Mouse (Mus musculus) forebrain, postnatal 0 days (tissue): ENCODE data around the gene Hoxc12. TPM values are rescaled to one million over a fixed set of nuclear protein-coding genes. Genes with fewer than 3 reads are reported as not detected.

Source experiments
- ATAC-seq: fragments of 200-750 bp; cut with Nextera tagmentation; 2 replicates; pipeline ENCODE4 v1.8.0; 2017; ENCODE audit warnings: mild to moderate bottlenecking, moderate library complexity
- DNase-seq: peaks from one replicate; pipeline ENCODE4 v3.0.0-alpha.2; 2015
- H3K27ac ChIP-seq: fragments of 300-500 bp; sonication (generic); 2 replicates; pipeline ENCODE4 v1.5.1; 2014; ENCODE audit warnings: low read depth, mild to moderate bottlenecking, antibody characterized with exemption, low read length, moderate library complexity, mixed read lengths
- H3K27me3 ChIP-seq: fragments of 300-500 bp; sonication (generic); 2 replicates; pipeline ENCODE4 v1.6.1; 2014; ENCODE audit warnings: mild to moderate bottlenecking, low read length, mixed read lengths; ENCODE audit not compliant: insufficient read depth
- H3K36me3 ChIP-seq: fragments of 300-500 bp; sonication (generic); 2 replicates; pipeline ENCODE4 v1.6.1; 2014; ENCODE audit warnings: mild to moderate bottlenecking, moderate library complexity; ENCODE audit not compliant: insufficient read depth
- H3K4me1 ChIP-seq: fragments of 300-500 bp; sonication (generic); 2 replicates; pipeline ENCODE4 v1.6.1; 2014; ENCODE audit warnings: antibody characterized with exemption; ENCODE audit not compliant: insufficient read depth
- H3K4me2 ChIP-seq: fragments of 300-500 bp; sonication (generic); 2 replicates; pipeline ENCODE4 v1.6.1; 2014; ENCODE audit warnings: low read depth, mild to moderate bottlenecking, moderate library complexity
- H3K4me3 ChIP-seq: fragments of 300-500 bp; sonication (generic); 2 replicates; pipeline ENCODE4 v1.5.1; 2014; ENCODE audit warnings: low read depth, low read length, mixed read lengths
- H3K9ac ChIP-seq: fragments of 300-500 bp; sonication (generic); 2 replicates; pipeline ENCODE4 v1.6.1; 2014; ENCODE audit warnings: mild to moderate bottlenecking
- H3K9me3 ChIP-seq: fragments of 300-500 bp; sonication (generic); 2 replicates; pipeline ENCODE4 v1.6.1; 2016; ENCODE audit warnings: low read length
- CTCF ChIP-seq: sonication (generic); IDR thresholded peaks from 2 replicates; pipeline ENCODE4 v1.5.1; 2016; ENCODE audit warnings: antibody characterized with exemption, control low read depth, low read depth
- WGBS: fragments of 180-500 bp; shearing (Covaris S2); extraction: QIAGEN DNeasy Blood & Tissue Kit; methylation state at CpG from one replicate; pipeline ENCODE4 v1.1.7; 2014; 5-methylcytosine and 5-hydroxymethylcytosine counted together
- polyA plus RNA-seq: library from polyadenylated mRNA; unstranded; fragments of >200 nt; fragmentation: Nextera tagmentation; extraction: Ambion mirVana; gene quantifications from 2 replicates; pipeline ENCODE4 v1.2.1, GENCODE M21; 2015
- total RNA-seq: library from RNA; depleted of rRNA; stranded (reverse); fragments of >200 nt; gene quantifications from 2 replicates; pipeline ENCODE4 v1.2.3, GENCODE M21; 2014; rRNA removed

Hoxc12 gene
- total RNA-seq (not detected in 2 replicates), polyA plus RNA-seq (not detected in 2 replicates)

DNA sequence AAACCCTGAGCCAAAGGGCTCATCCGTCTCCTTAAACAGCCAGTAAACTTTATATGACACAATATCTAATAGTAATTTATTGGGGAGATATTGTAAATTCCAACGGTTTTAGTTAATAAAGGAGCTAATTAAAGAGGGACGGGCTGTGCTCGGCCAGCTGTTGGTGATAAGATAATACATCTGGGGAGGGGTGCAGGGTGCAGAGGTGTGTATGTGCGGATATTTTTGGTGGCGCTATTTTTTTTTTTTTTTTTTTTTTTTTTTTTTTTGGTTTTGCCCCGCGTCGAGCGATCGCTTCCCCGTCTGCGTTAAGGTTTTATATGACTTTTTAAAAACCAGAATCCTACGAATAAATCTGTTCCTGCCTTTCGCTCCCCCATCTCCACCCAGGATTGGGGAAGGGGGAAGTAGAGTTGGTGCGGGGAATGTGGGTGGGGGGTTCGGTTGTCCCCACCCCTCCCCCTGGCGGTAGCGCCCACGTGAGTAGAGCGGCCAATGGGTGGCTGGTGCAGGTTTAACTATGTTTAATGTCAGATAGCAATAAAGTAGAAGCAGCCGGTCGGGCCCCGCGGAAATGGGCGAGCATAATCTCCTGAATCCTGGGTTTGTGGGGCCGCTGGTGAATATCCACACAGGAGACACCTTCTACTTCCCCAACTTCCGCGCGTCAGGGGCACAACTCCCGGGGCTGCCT is at the start of gene Hoxc12:
TSS of gene Hoxc12 (plus strand) at position 479 of the 694 bp plus-strand sequence.
- peaks cover 98% of the 10 kb centered on the region for H3K27me3 ChIP-seq
- H3K4me1 ChIP-seq: no peaks in the 10 kb centered on the region
- no peak for DNase-seq
- no peak for ATAC-seq
- H3K9ac ChIP-seq: no peak within 1 kb of the TSS
- no peak within 1 kb of the TSS for H3K27ac ChIP-seq
- H3K9me3 ChIP-seq: no peaks in the 10 kb centered on the region
- H3K36me3 ChIP-seq: no peaks in the 10 kb centered on the region
- WGBS: 3% methylated on average over 31 of the region's 31 CpGs
- TF ChIP-seq CTCF: no peak
- no peak within 1 kb of the TSS for H3K4me2 ChIP-seq
- no peak within 1 kb of the TSS for H3K4me3 ChIP-seq

DNA sequence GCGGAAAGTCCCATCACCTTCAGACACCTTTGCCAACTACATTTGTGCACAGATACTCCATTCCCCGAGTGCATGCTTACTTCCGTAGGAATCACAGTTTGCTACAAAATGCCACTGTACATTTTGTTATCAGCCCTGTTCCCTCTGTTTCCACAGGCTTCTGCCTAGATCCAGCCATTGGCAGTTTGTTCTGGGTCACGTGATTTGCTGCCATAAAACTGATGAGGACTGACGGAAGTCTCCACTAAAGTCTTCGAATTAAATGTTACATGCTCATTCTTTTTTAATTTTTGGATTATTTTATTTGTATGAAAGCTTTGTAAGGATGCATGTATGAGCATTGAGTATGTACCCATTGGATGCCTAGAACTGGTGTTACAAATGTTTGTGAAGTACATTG is 41.4 kb upstream of the Hoxc12 start:
- 85% methylated on average over 6 of the region's 6 CpGs for WGBS
- Histone ChIP-seq H3K4me2 (no peak overlapping the region), H3K9ac (no peak overlapping the region), H3K27me3 (peaks cover 17% of the 10 kb centered on the region), H3K9me3 (no peaks in the 10 kb centered on the region), H3K27ac (no peak overlapping the region), H3K4me3 (no peak overlapping the region), H3K36me3 (no peaks in the 10 kb centered on the region), H3K4me1 (no peaks in the 10 kb centered on the region)
- DNase-seq (no peak), ATAC-seq (no peak)
- no peak for TF ChIP-seq CTCF

DNA sequence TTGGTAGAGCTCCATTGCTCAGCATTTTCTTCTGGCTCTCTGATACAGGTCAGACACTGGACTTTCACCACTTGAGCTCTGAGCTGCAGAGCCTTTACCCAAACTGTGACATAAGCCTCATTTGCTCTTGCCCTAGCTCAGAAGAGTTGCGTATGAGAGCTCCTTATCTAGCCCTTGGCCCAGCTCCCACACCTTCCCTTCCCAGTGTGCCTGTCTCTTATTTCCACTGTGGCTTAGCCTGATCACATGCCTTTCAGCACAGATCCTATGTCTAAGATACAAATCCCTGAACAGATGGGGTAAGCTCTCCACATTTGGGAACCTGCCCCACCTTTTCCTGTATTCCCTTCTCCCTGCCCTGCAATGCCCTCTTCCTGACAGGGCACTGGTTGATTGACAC is 31.6 kb upstream of the Hoxc12 start:
- no peak for TF ChIP-seq CTCF
- no peak overlapping the region for H3K4me2 ChIP-seq
- H3K4me1 ChIP-seq: no peaks in the 10 kb centered on the region
- 68% methylated on average over 1 of the region's 1 CpGs for WGBS
- no peak overlapping the region for H3K4me3 ChIP-seq
- ATAC-seq (no peak), DNase-seq (no peak)
- H3K9ac ChIP-seq: no peak overlapping the region
- H3K27ac ChIP-seq: no peak overlapping the region
- no peaks in the 10 kb centered on the region for H3K9me3 ChIP-seq
- no peaks in the 10 kb centered on the region for H3K36me3 ChIP-seq
- peaks cover 79% of the 10 kb centered on the region for H3K27me3 ChIP-seq

DNA sequence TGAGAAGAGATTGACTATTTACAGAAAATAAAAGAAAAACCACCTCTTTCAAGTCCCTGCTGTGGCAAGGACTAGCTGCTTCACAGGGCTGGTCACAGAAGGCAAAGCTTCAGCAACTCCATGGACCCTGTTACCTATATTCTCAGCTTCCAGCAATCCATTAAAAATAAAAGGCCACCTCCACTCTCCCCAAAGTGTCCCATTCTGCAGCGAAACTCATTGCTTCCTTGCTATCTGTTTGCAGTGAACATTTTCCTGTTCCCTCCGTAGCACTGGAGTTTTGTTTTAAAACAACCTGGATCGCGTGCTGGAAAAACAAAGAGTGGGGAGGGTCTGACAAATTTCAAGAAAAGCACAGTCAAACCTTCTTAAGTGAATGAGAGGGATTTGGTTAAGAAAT is 27.0 kb upstream of the Hoxc12 start:
- H3K9me3 ChIP-seq: no peaks in the 10 kb centered on the region
- H3K9ac ChIP-seq: no peak overlapping the region
- no peak for TF ChIP-seq CTCF
- no peaks in the 10 kb centered on the region for H3K36me3 ChIP-seq
- 1% methylated on average over 4 of the region's 4 CpGs for WGBS
- H3K4me1 ChIP-seq: no peaks in the 10 kb centered on the region
- no peak overlapping the region for H3K4me2 ChIP-seq
- ATAC-seq (no peak), DNase-seq (no peak)
- peaks cover 93% of the 10 kb centered on the region for H3K27me3 ChIP-seq
- no peak overlapping the region for H3K4me3 ChIP-seq
- no peak overlapping the region for H3K27ac ChIP-seq

DNA sequence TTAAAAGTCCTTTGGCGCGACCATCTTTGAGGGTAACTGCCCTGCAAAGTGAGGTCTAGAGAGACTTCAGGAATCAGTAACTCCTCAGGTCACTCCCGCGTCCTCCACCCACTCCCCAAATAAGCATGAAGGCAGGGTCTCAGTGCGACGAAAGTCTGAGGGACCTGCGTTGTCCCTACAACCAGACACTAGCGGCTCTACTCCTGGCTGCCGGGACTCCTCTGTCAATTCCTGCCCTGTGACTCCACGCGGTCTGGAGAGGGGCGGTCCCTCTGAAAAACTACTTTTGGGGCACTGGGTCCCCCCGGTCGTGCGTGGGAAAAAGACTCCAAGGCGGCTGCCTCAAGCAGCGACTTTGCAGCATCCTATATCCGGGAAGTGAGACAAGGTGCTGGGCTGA is 26.5 kb upstream of the Hoxc12 start:
- TF ChIP-seq CTCF: no peak
- no peak overlapping the region for H3K4me3 ChIP-seq
- no peak overlapping the region for H3K9ac ChIP-seq
- 3% methylated on average over 18 of the region's 18 CpGs for WGBS
- no peak overlapping the region for H3K27ac ChIP-seq
- no peak for ATAC-seq
- H3K36me3 ChIP-seq: no peaks in the 10 kb centered on the region
- H3K4me2 ChIP-seq: no peak overlapping the region
- H3K4me1 ChIP-seq: no peaks in the 10 kb centered on the region
- H3K27me3 ChIP-seq: peaks cover 93% of the 10 kb centered on the region
- H3K9me3 ChIP-seq: no peaks in the 10 kb centered on the region
- DNase-seq: no peak

DNA sequence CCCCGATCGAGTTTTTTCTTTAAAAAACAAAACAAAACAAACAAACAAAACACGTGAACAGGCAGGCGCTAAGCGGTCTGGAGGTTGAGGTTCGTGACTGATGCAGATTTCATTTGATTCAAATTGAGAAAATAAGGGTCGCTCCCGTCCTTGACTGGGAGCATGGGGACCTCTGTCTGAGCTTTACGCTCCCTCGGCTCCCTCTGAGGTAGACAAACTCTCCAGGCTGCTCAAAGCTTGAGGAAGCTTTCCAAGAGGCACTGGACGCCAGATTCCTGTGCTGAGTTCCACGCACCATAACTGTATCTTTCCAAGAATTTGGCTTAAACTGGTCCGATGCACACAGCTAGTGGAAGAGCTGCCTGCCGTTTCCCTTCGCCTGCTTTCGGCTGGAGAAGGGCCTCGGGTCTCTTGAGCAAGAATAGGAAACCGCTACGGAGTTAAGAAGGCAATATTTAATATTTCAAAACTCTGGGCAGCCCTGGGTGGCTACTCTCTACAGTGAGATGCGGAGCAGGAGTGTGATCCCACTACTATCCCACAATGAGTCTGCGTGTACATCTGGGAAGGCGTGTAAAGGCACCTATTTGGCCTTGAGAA is 26.0 kb upstream of the Hoxc12 start:
- no peak overlapping the region for H3K4me2 ChIP-seq
- no peak overlapping the region for H3K4me3 ChIP-seq
- no peak overlapping the region for H3K9ac ChIP-seq
- H3K27ac ChIP-seq: no peak overlapping the region
- no peak for DNase-seq
- no peaks in the 10 kb centered on the region for H3K36me3 ChIP-seq
- WGBS: 2% methylated on average over 22 of the region's 22 CpGs
- no peak for TF ChIP-seq CTCF
- no peaks in the 10 kb centered on the region for H3K4me1 ChIP-seq
- H3K27me3 ChIP-seq: peaks cover 91% of the 10 kb centered on the region
- H3K9me3 ChIP-seq: no peaks in the 10 kb centered on the region
- no peak for ATAC-seq

DNA sequence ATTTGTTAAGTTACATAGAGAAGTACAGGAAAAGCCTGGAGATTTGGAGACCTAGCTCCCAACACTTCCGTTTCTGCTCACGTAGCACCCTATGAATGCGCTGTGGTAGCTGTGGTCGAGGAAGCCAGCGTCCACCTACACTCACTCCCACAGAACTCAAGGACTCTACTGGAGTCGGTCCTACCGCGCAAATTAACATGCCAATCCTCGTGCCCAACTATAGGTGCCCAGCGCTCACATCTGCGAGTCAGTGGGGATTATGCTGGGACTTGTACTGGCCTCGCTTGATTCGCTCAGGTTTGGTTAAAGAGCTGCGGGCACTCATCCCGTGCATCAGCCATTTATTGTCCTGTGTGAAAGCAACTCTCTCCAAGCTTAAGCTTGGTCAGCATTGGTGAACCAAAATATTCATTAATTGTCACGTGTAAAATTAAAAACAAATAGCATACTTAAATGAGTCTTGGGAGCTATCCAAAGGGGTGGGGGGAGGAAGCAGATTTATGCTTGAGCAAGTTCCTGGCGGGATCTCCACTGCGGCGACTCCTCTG is 23.4 kb upstream of the Hoxc12 start:
- Histone ChIP-seq H3K4me2 (no peak overlapping the region), H3K9ac (no peak overlapping the region), H3K36me3 (no peaks in the 10 kb centered on the region), H3K27me3 (peaks cover 93% of the 10 kb centered on the region), H3K4me3 (no peak overlapping the region), H3K27ac (no peak overlapping the region), H3K9me3 (no peaks in the 10 kb centered on the region), H3K4me1 (no peaks in the 10 kb centered on the region)
- WGBS: under 1% methylated on average over 19 of the region's 19 CpGs
- TF ChIP-seq CTCF: no peak
- ATAC-seq (no peak), DNase-seq (no peak)
